Mouse (Mus musculus) c-Kit-positive CD71-positive TER-119-negative erythroid progenitor cells, embryonic 14.5 days (primary cell): ENCODE results near the gene Ccdc39.

Experiments
- DNase-seq: peaks from one replicate; pipeline ENCODE4 v3.0.0-alpha.2; 2013; ENCODE audit warnings: low read depth

Gene Ccdc39

DNA sequence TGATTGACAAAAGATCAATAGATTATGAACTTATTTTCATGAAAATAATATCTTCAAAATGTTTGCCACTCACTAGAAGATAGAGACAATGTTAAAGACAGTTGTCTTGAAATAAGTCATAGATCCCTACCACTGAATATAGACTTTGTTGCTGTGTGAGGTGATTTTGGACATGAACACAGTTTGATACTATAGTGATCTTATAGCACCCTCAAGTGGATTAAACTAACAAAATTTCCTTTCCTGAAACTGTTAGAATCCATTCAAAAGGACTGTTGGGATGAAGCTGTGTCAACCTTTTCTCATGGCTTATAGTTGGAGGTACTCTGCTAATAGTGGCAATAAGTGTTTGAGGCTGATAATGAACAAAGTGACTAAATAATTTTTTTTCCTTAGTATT lies 53.1 kb downstream of the Ccdc39 start:
- no peak for DNase-seq
